15 mouse cellular contexts compared by ENCODE assay signal in the genomic region with DNA sequence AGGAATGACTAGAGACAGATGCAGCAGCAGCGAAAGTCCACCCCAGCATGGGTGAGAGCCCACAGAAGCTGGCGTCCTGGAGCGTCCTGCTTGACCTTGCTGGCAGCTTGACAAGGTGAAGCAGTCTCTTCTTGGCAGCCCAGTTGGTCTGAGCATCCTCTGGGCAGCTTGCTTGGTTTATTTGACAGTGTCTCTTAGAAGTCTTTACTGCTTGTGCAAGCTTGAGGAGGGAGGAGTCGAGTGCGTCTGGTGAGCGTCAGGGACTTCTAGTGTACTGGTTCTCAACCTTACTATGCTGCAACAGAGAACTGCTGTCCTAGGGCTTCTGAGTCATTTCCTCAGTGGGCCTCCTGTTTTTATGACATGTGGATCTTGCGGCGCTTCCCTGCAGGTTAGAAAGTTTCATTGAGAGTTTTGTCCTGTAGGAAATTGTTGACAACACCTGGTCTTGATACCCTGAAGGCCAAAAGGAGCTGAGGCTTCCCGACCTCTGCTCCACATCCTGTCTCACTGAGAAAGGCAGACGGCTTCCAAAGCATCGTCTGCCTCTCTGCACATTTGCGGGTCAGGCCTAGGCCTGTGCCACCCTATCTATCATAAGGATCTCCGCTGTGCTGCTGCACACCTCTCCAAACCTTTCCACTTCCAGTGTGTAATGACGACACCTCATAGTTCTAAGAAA. TPM values are rescaled to one million over a fixed set of nuclear protein-coding genes. Genes with fewer than 3 reads are reported as not detected.
DNase-seq lines count a peak whose midpoint lies in the region; ATAC-seq lines count a peak whose summit lies in the region.
"Had no signal": no experiment of that assay in that cellular context is flagged by ENCODE, and none has a peak within 500 bp of the region (broad histone marks: within the 10 kb centered on the region; RNA-seq: fewer than 3 reads in every experiment).

No protein-coding gene starts in this region.

- H3K4me3 ChIP-seq in kidney, embryonic 15.5 days (replicated peaks), result no peak overlapping the region
- no peak overlapping the region for H3K4me3 ChIP-seq in hindbrain, embryonic 16.5 days (ENCODE audit: low read length)
- H3K4me3 ChIP-seq in hindbrain, embryonic 11.5 days (ENCODE audit: low read depth, low read length), result no peak overlapping the region
- H3K4me3 ChIP-seq: embryonic facial prominence, embryonic 12.5 days; forebrain, embryonic 12.5 days; midbrain, embryonic 12.5 days had no signal

- no peak overlapping the region for H3K9ac ChIP-seq in kidney, embryonic 15.5 days
- no peak overlapping the region for H3K9ac ChIP-seq in hindbrain, embryonic 16.5 days (ENCODE audit: low read depth, low read length)
- H3K9ac ChIP-seq in hindbrain, embryonic 11.5 days (ENCODE audit: low read depth, low read length), result no peak overlapping the region
- H3K9ac ChIP-seq: embryonic facial prominence, embryonic 12.5 days; forebrain, embryonic 12.5 days; midbrain, embryonic 12.5 days had no signal

- DNase-seq in adrenal gland, postnatal 10 days, result peak; percentile 35
- no peak for DNase-seq in adrenal gland, adult 8-10 months
- peak; percentile 33 for DNase-seq in kidney, adult 9 months
- DNase-seq in MN1 (ENCODE audit: low spot score), result peak; percentile 52
- DNase-seq in lung, postnatal 25 days (ENCODE audit: low spot score), result peak; percentile 8
- no peak for DNase-seq in hindbrain, embryonic 11.5 days (ENCODE audit: low spot score)
- DNase-seq: gastrocnemius, postnatal 10 days; kidney, adult 18-20 months; layer of hippocampus, postnatal 36 days; thymus, adult 2 months had no signal

- WGBS in kidney, embryonic 15.5 days, result 64% methylated on average over 14 of the region's 14 CpGs
- 90% methylated on average over 14 of the region's 14 CpGs for WGBS in hindbrain, embryonic 16.5 days
- 88% methylated on average over 14 of the region's 14 CpGs for WGBS in hindbrain, embryonic 11.5 days

- ATAC-seq in kidney, embryonic 15.5 days (replicated peaks; ENCODE audit: low FRiP score), result no peak
- no peak for ATAC-seq in hindbrain, embryonic 16.5 days
- ATAC-seq in hindbrain, embryonic 11.5 days (ENCODE audit: low FRiP score), result no peak

- H3K27ac ChIP-seq in kidney, embryonic 15.5 days, result no peak overlapping the region
- no peak overlapping the region for H3K27ac ChIP-seq in hindbrain, embryonic 16.5 days (ENCODE audit: low read depth, low read length)
- no peak overlapping the region for H3K27ac ChIP-seq in hindbrain, embryonic 11.5 days (ENCODE audit: low read depth, low read length)
- H3K27ac ChIP-seq: embryonic facial prominence, embryonic 12.5 days; forebrain, embryonic 12.5 days; midbrain, embryonic 12.5 days had no signal

- no peaks in the 10 kb centered on the region for H3K27me3 ChIP-seq in kidney, embryonic 15.5 days
- no peaks in the 10 kb centered on the region for H3K27me3 ChIP-seq in hindbrain, embryonic 16.5 days (replicated peaks; ENCODE audit: control insufficient read depth, insufficient read depth, low read length)
- no peaks in the 10 kb centered on the region for H3K27me3 ChIP-seq in hindbrain, embryonic 11.5 days (ENCODE audit: control insufficient read depth, insufficient read depth, low read length)
- H3K27me3 ChIP-seq: embryonic facial prominence, embryonic 12.5 days; forebrain, embryonic 12.5 days; midbrain, embryonic 12.5 days had no signal

- no peak overlapping the region for H3K4me2 ChIP-seq in kidney, embryonic 15.5 days
- H3K4me2 ChIP-seq in hindbrain, embryonic 16.5 days (ENCODE audit: low read length), result no peak overlapping the region
- H3K4me2 ChIP-seq in hindbrain, embryonic 11.5 days (replicated peaks; ENCODE audit: low read depth, low read length), result no peak overlapping the region
- H3K4me2 ChIP-seq: embryonic facial prominence, embryonic 12.5 days; forebrain, embryonic 12.5 days; midbrain, embryonic 12.5 days had no signal

- peaks cover 81% of the 10 kb centered on the region for H3K36me3 ChIP-seq in kidney, embryonic 15.5 days
- peaks cover 37% of the 10 kb centered on the region for H3K36me3 ChIP-seq in hindbrain, embryonic 16.5 days (ENCODE audit: control insufficient read depth, insufficient read depth, low read length)
- peaks cover 17% of the 10 kb centered on the region for H3K36me3 ChIP-seq in hindbrain, embryonic 11.5 days (ENCODE audit: control insufficient read depth, insufficient read depth, low read length)

- H3K9me3 ChIP-seq in kidney, embryonic 15.5 days (replicated peaks), result no peaks in the 10 kb centered on the region
- H3K9me3 ChIP-seq in hindbrain, embryonic 16.5 days (ENCODE audit: control insufficient read depth, low read length), result no peaks in the 10 kb centered on the region
- no peaks in the 10 kb centered on the region for H3K9me3 ChIP-seq in hindbrain, embryonic 11.5 days (ENCODE audit: control insufficient read depth, low read length)
- H3K9me3 ChIP-seq: embryonic facial prominence, embryonic 12.5 days; forebrain, embryonic 12.5 days; midbrain, embryonic 12.5 days had no signal

- no peaks in the 10 kb centered on the region for H3K4me1 ChIP-seq in kidney, embryonic 15.5 days
- no peaks in the 10 kb centered on the region for H3K4me1 ChIP-seq in hindbrain, embryonic 16.5 days (ENCODE audit: control insufficient read depth, insufficient read depth, low read depth, low read length)
- no peaks in the 10 kb centered on the region for H3K4me1 ChIP-seq in hindbrain, embryonic 11.5 days (replicated peaks; ENCODE audit: control insufficient read depth, insufficient read depth, low read length)
- H3K4me1 ChIP-seq: embryonic facial prominence, embryonic 12.5 days; forebrain, embryonic 12.5 days; midbrain, embryonic 12.5 days had no signal

RNA-seq across cellular contexts. Expression of a gene that starts 44.6 kb away (rescaled TPM):
- total RNA-seq in adrenal gland, postnatal 10 days (2021), result 1 to 10 TPM; 3.7 to 4.4 TPM
- 1 to 10 TPM; 4.0 to 8.7 (median 5.4) TPM for total RNA-seq in adrenal gland, adult 8-10 months (2022)
- polyA plus RNA-seq in kidney, embryonic 15.5 days (2015; fragmentation: Nextera tagmentation; extraction: Ambion mirVana), result 3.2 and 3.7 TPM in 2 replicates
- polyA plus RNA-seq in hindbrain, embryonic 16.5 days (2015; fragmentation: Nextera tagmentation; extraction: Ambion mirVana), result 1.5 and 1.8 TPM in 2 replicates
- 6.0 and 11.8 TPM in 2 replicates for polyA plus RNA-seq in hindbrain, embryonic 11.5 days (2014; fragmentation: Nextera tagmentation; extraction: Ambion mirVana)

RNA-seq across cellular contexts. Expression of a gene that starts 44.8 kb away (rescaled TPM):
- total RNA-seq in adrenal gland, postnatal 10 days (2021), result 10 to 100 TPM; 14.7 to 19.8 TPM
- total RNA-seq in adrenal gland, adult 8-10 months (2022), result 10 to 100 TPM; 28.5 to 36.8 (median 34.4) TPM
- polyA plus RNA-seq in kidney, embryonic 15.5 days (2015; fragmentation: Nextera tagmentation; extraction: Ambion mirVana), result 70.2 and 71.6 TPM in 2 replicates
- polyA plus RNA-seq in hindbrain, embryonic 16.5 days (2015; fragmentation: Nextera tagmentation; extraction: Ambion mirVana), result 106 and 111 TPM in 2 replicates
- 88.6 and 99.9 TPM in 2 replicates for polyA plus RNA-seq in hindbrain, embryonic 11.5 days (2014; fragmentation: Nextera tagmentation; extraction: Ambion mirVana)

Comparison
In these comparisons a context has a peak if more than half of its experiments do, and no peak if none do; other contexts are left out.
1. DNase-seq: peak in adrenal gland, postnatal 10 days (single experiment), kidney, adult 9 months (single experiment), MN1 (single experiment) and lung, postnatal 25 days (single experiment); none in adrenal gland, adult 8-10 months (single experiment) and hindbrain, embryonic 11.5 days (single experiment).